Mouse (Mus musculus) myocyte (in vitro differentiated cells): Measurements from ENCODE around the gene Arid1b. TPM values are rescaled to one million over a fixed set of nuclear protein-coding genes. Genes with fewer than 3 reads are reported as not detected.

Source experiments
- H3K27me3 ChIP-seq: one replicate; pipeline ENCODE4 v1.6.1; 2011; ENCODE audit not compliant: control insufficient read depth, insufficient read depth, insufficient read length
- H3K36me3 ChIP-seq: one replicate; pipeline ENCODE4 v1.6.1; 2011; ENCODE audit not compliant: control insufficient read depth, insufficient read depth
- H3K4me2 ChIP-seq: one replicate; pipeline ENCODE4 v1.6.1; 2011; ENCODE audit warnings: low read depth, control low read depth
- H3K4me3 ChIP-seq: one replicate; pipeline ENCODE4 v1.5.1; 2011; ENCODE audit warnings: mild to moderate bottlenecking, control low read depth, moderate library complexity
- H3K79me2 ChIP-seq: one replicate; pipeline ENCODE4 v1.6.1; 2011; ENCODE audit not compliant: control insufficient read depth, insufficient read depth
- H3ac ChIP-seq: one replicate; pipeline ENCODE4 v1.6.1; 2011; ENCODE audit not compliant: control insufficient read depth, insufficient read length
- CEBPB ChIP-seq: IDR thresholded peaks from 2 replicates; pipeline ENCODE4 v1.6.1; 2011; ENCODE audit warnings: mild to moderate bottlenecking, moderate library complexity; ENCODE audit not compliant: poor library complexity, insufficient read depth, severe bottlenecking
- E2F4 ChIP-seq: IDR thresholded peaks from one replicate; pipeline ENCODE4 v1.6.1; 2011; ENCODE audit warnings: mild to moderate bottlenecking, control low read depth, moderate library complexity; ENCODE audit not compliant: insufficient read depth
- MAX ChIP-seq: IDR thresholded peaks from one replicate; pipeline ENCODE4 v1.6.1; 2011; ENCODE audit warnings: low read depth, mild to moderate bottlenecking, control low read depth
- MYOD1 ChIP-seq, 3 experiments: IDR thresholded peaks; one replicate each; pipeline ENCODE4 v1.6.1; 2011; ENCODE audit warnings: control low read depth in 2 of 3, low read depth in 2 of 3, mild to moderate bottlenecking in 2 of 3, moderate library complexity in 1 of 3; ENCODE audit not compliant: insufficient read length in 2 of 3, control insufficient read depth in 1 of 3
- MYOG ChIP-seq, 3 experiments: IDR thresholded peaks; one replicate each; pipeline ENCODE4 v1.6.1; 2011; ENCODE audit warnings: control low read depth in 2 of 3, low read depth in 2 of 3, mild to moderate bottlenecking in 2 of 3; ENCODE audit not compliant: insufficient read length in 2 of 3, control insufficient read depth in 1 of 3, insufficient read depth in 1 of 3
- POLR2A ChIP-seq: IDR thresholded peaks from one replicate; pipeline ENCODE4 v1.6.1; 2011; ENCODE audit warnings: low read depth, mild to moderate bottlenecking, control low read depth, moderate library complexity; ENCODE audit not compliant: insufficient read length
- POLR2AphosphoS2 ChIP-seq: IDR thresholded peaks from one replicate; pipeline ENCODE4 v1.6.1; 2011; ENCODE audit warnings: low read depth, control low read depth; ENCODE audit not compliant: insufficient read length
- REST ChIP-seq: IDR thresholded peaks from one replicate; pipeline ENCODE4 v1.6.1; 2011; ENCODE audit warnings: mild to moderate bottlenecking, control low read depth, moderate library complexity; ENCODE audit not compliant: insufficient read depth, insufficient read length
- SRF ChIP-seq: IDR thresholded peaks from one replicate; pipeline ENCODE4 v1.6.1; 2011; ENCODE audit warnings: low read depth; ENCODE audit not compliant: control insufficient read depth, insufficient read length
- TCF12 ChIP-seq: IDR thresholded peaks from one replicate; pipeline ENCODE4 v1.6.1; 2011; ENCODE audit warnings: mild to moderate bottlenecking, control low read depth; ENCODE audit not compliant: poor library complexity, insufficient read depth, severe bottlenecking
- TCF3 ChIP-seq: IDR thresholded peaks from one replicate; pipeline ENCODE4 v1.6.1; 2011; ENCODE audit warnings: low read depth, control low read depth; ENCODE audit not compliant: insufficient read length
- USF1 ChIP-seq: IDR thresholded peaks from one replicate; pipeline ENCODE4 v1.6.1; 2011; ENCODE audit warnings: low read depth, mild to moderate bottlenecking, control low read depth, moderate library complexity
- polyA plus RNA-seq: library from polyadenylated mRNA; unstranded; fragments of >200 nt; fragmentation: generic; extraction: Trizol; gene quantifications from one replicate; pipeline ENCODE4 v1.2.1, GENCODE M21; 2012; ENCODE audit warnings: missing spikeins

The Arid1b gene
- polyA plus RNA-seq, 1 experiment = 10.9 TPM

GRCm38 (mm10) chr17:5016404-5016803 is 22.3 kb downstream of the Arid1b start:
- Histone ChIP-seq H3K79me2 (peaks cover 91% of the 10 kb centered on the region), H3K4me2 (no peak overlapping the region), H3K36me3 (no peaks in the 10 kb centered on the region), H3K27me3 (no peaks in the 10 kb centered on the region), H3K4me3 (no peak overlapping the region), H3ac (no peak overlapping the region)
- TF ChIP-seq TCF12 (no peak), E2F4 (no peak), USF1 (no peak), TCF3 (no peak), SRF (no peak), MYOD1 (IDR thresholded peaks at IDR 0.05; ENCODE audit: control insufficient read depth in 1 of 3, insufficient read length in 2 of 3, low read depth in 2 of 3) (no peak), REST (no peak), POLR2A (no peak), POLR2AphosphoS2 (no peak)

- H3K79me2 ChIP-seq = peaks cover 92% of the 10 kb centered on the region
- no peak overlapping the region for H3K4me3 ChIP-seq
- TF ChIP-seq REST = no peak
- TF ChIP-seq POLR2AphosphoS2 = no peak
- H3ac ChIP-seq = no peak overlapping the region
- H3K36me3 ChIP-seq = no peaks in the 10 kb centered on the region
- no peak overlapping the region for H3K4me2 ChIP-seq
- no peaks in the 10 kb centered on the region for H3K27me3 ChIP-seq
Measured at GRCm38 (mm10) chr17:5017065-5017464, 22.9 kb downstream of the Arid1b start.

GRCm38 (mm10) chr17:5021303-5022003 is 27.3 kb downstream of the Arid1b start:
- Histone ChIP-seq H3K27me3 (no peaks in the 10 kb centered on the region), H3K79me2 (peaks cover 94% of the 10 kb centered on the region), H3K4me2 (no peak overlapping the region), H3K36me3 (no peaks in the 10 kb centered on the region), H3K4me3 (no peak overlapping the region), H3ac (no peak overlapping the region)
- TF ChIP-seq TCF3 (no peak), E2F4 (no peak), CEBPB (no peak), MYOG (IDR thresholded peaks at IDR 0.05; ENCODE audit: control insufficient read depth in 1 of 3, insufficient read depth in 1 of 3, insufficient read length in 2 of 3, low read depth in 2 of 3) (no peak), REST (no peak), SRF (no peak), MAX (no peak), POLR2AphosphoS2 (no peak), USF1 (no peak), POLR2A (no peak), TCF12 (no peak), MYOD1 (IDR thresholded peaks at IDR 0.05; ENCODE audit: control insufficient read depth in 1 of 3, insufficient read length in 2 of 3, low read depth in 2 of 3) (no peak)

- Histone ChIP-seq H3K4me2 (no peak overlapping the region), H3K4me3 (no peak overlapping the region), H3ac (no peak overlapping the region), H3K27me3 (no peaks in the 10 kb centered on the region), H3K79me2 (peaks cover 94% of the 10 kb centered on the region), H3K36me3 (no peaks in the 10 kb centered on the region)
- TF ChIP-seq REST (no peak), POLR2A (no peak), USF1 (no peak)
Measured at GRCm38 (mm10) chr17:5022019-5022544, 27.9 kb downstream of the Arid1b start.

- H3K79me2 ChIP-seq = peaks cover 94% of the 10 kb centered on the region
- TF ChIP-seq TCF3 = no peak
- TF ChIP-seq MYOG (IDR thresholded peaks at IDR 0.05; ENCODE audit: control insufficient read depth in 1 of 3, insufficient read depth in 1 of 3, insufficient read length in 2 of 3, low read depth in 2 of 3) = no peak
- TF ChIP-seq MYOD1 (IDR thresholded peaks at IDR 0.05; ENCODE audit: control insufficient read depth in 1 of 3, insufficient read length in 2 of 3, low read depth in 2 of 3) = no peak
- TF ChIP-seq POLR2A = no peak
- no peak for TF ChIP-seq TCF12
- no peak for TF ChIP-seq REST
- no peak for TF ChIP-seq CEBPB
- no peak for TF ChIP-seq POLR2AphosphoS2
- TF ChIP-seq E2F4 = no peak
- TF ChIP-seq USF1 = no peak
- no peak for TF ChIP-seq MAX
- no peak for TF ChIP-seq SRF
- H3ac ChIP-seq = no peak overlapping the region
- no peaks in the 10 kb centered on the region for H3K27me3 ChIP-seq
- no peak overlapping the region for H3K4me3 ChIP-seq
- no peaks in the 10 kb centered on the region for H3K36me3 ChIP-seq
- no peak overlapping the region for H3K4me2 ChIP-seq
Measured at GRCm38 (mm10) chr17:5023745-5024144, 29.6 kb downstream of the Arid1b start.
